Mouse (Mus musculus): ENCODE data around the gene Clic4.
A peak's percentile ranks its signal among the peaks of the same experiment; 100 is the strongest.

Gene Clic4

GRCm38 (mm10) chr4:135272640-135273306 is at the start of gene Clic4:
TSS of gene Clic4 (minus strand) at chr4:135272814.
- DNase-seq (ENCODE audit: extremely low spot score): peak; percentile 100

GRCm38 (mm10) chr4:135317966-135318365 is 45.4 kb upstream of the Clic4 start:
- peak; percentile 82 for DNase-seq (ENCODE audit: extremely low spot score)

- no peak for DNase-seq (ENCODE audit: extremely low spot score)
These were observed 44.9 kb upstream of the Clic4 start for GRCm38 (mm10) chr4:135317539-135317938.

- DNase-seq (ENCODE audit: extremely low spot score): no peak
These were observed 42.7 kb upstream of the Clic4 start for GRCm38 (mm10) chr4:135315287-135315686.

GRCm38 (mm10) chr4:135314419-135314832 is 41.8 kb upstream of the Clic4 start:
- DNase-seq (ENCODE audit: extremely low spot score): no peak

GRCm38 (mm10) chr4:135313761-135314241 is 41.2 kb upstream of the Clic4 start:
- DNase-seq (ENCODE audit: extremely low spot score): no peak

- DNase-seq (ENCODE audit: extremely low spot score): no peak
These were observed 40.6 kb upstream of the Clic4 start for GRCm38 (mm10) chr4:135313111-135313691.

GRCm38 (mm10) chr4:135312706-135313105 is 40.1 kb upstream of the Clic4 start:
- DNase-seq (ENCODE audit: extremely low spot score): no peak

- no peak for DNase-seq (ENCODE audit: extremely low spot score)
These were observed 37.8 kb upstream of the Clic4 start for GRCm38 (mm10) chr4:135310371-135310770.

- no peak for DNase-seq (ENCODE audit: extremely low spot score)
These were observed 37.1 kb upstream of the Clic4 start for GRCm38 (mm10) chr4:135309726-135310125.

GRCm38 (mm10) chr4:135309112-135309659 is 36.6 kb upstream of the Clic4 start:
- DNase-seq (ENCODE audit: extremely low spot score): no peak

GRCm38 (mm10) chr4:135306971-135307632 is 34.5 kb upstream of the Clic4 start:
- no peak for DNase-seq (ENCODE audit: extremely low spot score)

GRCm38 (mm10) chr4:135306533-135306932 is 33.9 kb upstream of the Clic4 start:
- DNase-seq (ENCODE audit: extremely low spot score): no peak

GRCm38 (mm10) chr4:135302261-135302660 is 29.6 kb upstream of the Clic4 start:
- DNase-seq (ENCODE audit: extremely low spot score): no peak

GRCm38 (mm10) chr4:135301166-135301565 is 28.6 kb upstream of the Clic4 start:
- no peak for DNase-seq (ENCODE audit: extremely low spot score)

GRCm38 (mm10) chr4:135300248-135301041 is 27.8 kb upstream of the Clic4 start:
- no peak for DNase-seq (ENCODE audit: extremely low spot score)

- no peak for DNase-seq (ENCODE audit: extremely low spot score)
These were observed 26.1 kb upstream of the Clic4 start for GRCm38 (mm10) chr4:135298680-135299079.

GRCm38 (mm10) chr4:135297931-135298546 is 25.4 kb upstream of the Clic4 start:
- DNase-seq (ENCODE audit: extremely low spot score): no peak

- no peak for DNase-seq (ENCODE audit: extremely low spot score)
These were observed 24.5 kb upstream of the Clic4 start for GRCm38 (mm10) chr4:135297146-135297545.

GRCm38 (mm10) chr4:135296565-135296964 is 24.0 kb upstream of the Clic4 start:
- no peak for DNase-seq (ENCODE audit: extremely low spot score)

GRCm38 (mm10) chr4:135293813-135294212 is 21.2 kb upstream of the Clic4 start:
- DNase-seq (ENCODE audit: extremely low spot score): no peak
